Mouse (Mus musculus): ENCODE data around the gene Efna3. TPM values are rescaled to one million over a fixed set of nuclear protein-coding genes. Genes with fewer than 3 reads are reported as not detected.

The Efna3 gene
- polyA plus RNA-seq (2016; fragmentation: Nextera tagmentation; extraction: Ambion mirVana) = 3.9 and 7.0 TPM in 2 replicates

GRCm38 (mm10) chr3:89322514-89323165 lies at the start of gene Efna3:
Gene Efna3 (minus strand): TSS chr3:89322965.
- no peaks in the 10 kb centered on the region for H3K36me3 ChIP-seq
- no peaks in the 10 kb centered on the region for H3K9me3 ChIP-seq (replicated peaks)
- H3K4me3 ChIP-seq = peak within 1 kb of the TSS; percentile 66
- H3K27ac ChIP-seq (replicated peaks) = peak within 1 kb of the TSS; percentile 81
- 1% methylated on average over 50 of the region's 53 CpGs for WGBS
- DNase-seq (ENCODE audit: low spot score) = peak; percentile 79
- H3K27me3 ChIP-seq (ENCODE audit: low read depth, poor library complexity, severe bottlenecking) = peaks cover 99% of the 10 kb centered on the region
- peaks cover 59% of the 10 kb centered on the region for H3K4me1 ChIP-seq

- H3K9me3 ChIP-seq (replicated peaks) = no peaks in the 10 kb centered on the region
- H3K4me1 ChIP-seq = peaks cover 19% of the 10 kb centered on the region
- H3K4me3 ChIP-seq = no peak overlapping the region
- H3K36me3 ChIP-seq = no peaks in the 10 kb centered on the region
- no peak for DNase-seq (ENCODE audit: low spot score)
- 73% methylated on average over 11 of the region's 11 CpGs for WGBS
- peaks cover 10% of the 10 kb centered on the region; the same call in 1 of the 2 replicates for H3K27me3 ChIP-seq (ENCODE audit: low read depth, poor library complexity, severe bottlenecking)
- 0 out of 2 replicates have a peak overlapping the region, but pooled peaks have one; percentile 6 for H3K27ac ChIP-seq (replicated peaks)
Measured at GRCm38 (mm10) chr3:89367338-89367737, 44.6 kb upstream of the Efna3 start.

GRCm38 (mm10) chr3:89365486-89366414 lies 43.0 kb upstream of the Efna3 start:
- H3K36me3 ChIP-seq = no peaks in the 10 kb centered on the region
- 0 out of 2 replicates have a peak overlapping the region, but pooled peaks have one; percentile 14 for H3K27ac ChIP-seq (replicated peaks)
- 75% methylated on average over 20 of the region's 20 CpGs for WGBS
- H3K9me3 ChIP-seq (replicated peaks) = no peaks in the 10 kb centered on the region
- peaks cover 10% of the 10 kb centered on the region; the same call in 1 of the 2 replicates for H3K27me3 ChIP-seq (ENCODE audit: low read depth, poor library complexity, severe bottlenecking)
- no peak for DNase-seq (ENCODE audit: low spot score)
- peaks cover 19% of the 10 kb centered on the region for H3K4me1 ChIP-seq
- H3K4me3 ChIP-seq = no peak overlapping the region

GRCm38 (mm10) chr3:89365153-89365485 lies 42.4 kb upstream of the Efna3 start, which contains the start of gene Dcst1:
Gene Dcst1 (minus strand): TSS chr3:89365253.
- 81% methylated on average over 11 of the region's 11 CpGs for WGBS
- no peaks in the 10 kb centered on the region for H3K9me3 ChIP-seq (replicated peaks)
- peaks cover 10% of the 10 kb centered on the region; the same call in 1 of the 2 replicates for H3K27me3 ChIP-seq (ENCODE audit: low read depth, poor library complexity, severe bottlenecking)
- DNase-seq (ENCODE audit: low spot score) = no peak
- H3K36me3 ChIP-seq = no peaks in the 10 kb centered on the region
- no peak within 1 kb of the TSS for H3K4me3 ChIP-seq
- H3K4me1 ChIP-seq = peaks cover 19% of the 10 kb centered on the region
- peak within 1 kb of the TSS; percentile 38; the same call in 1 of the 2 replicates for H3K27ac ChIP-seq (replicated peaks)

- WGBS = 60% methylated on average over 8 of the region's 8 CpGs
- Histone ChIP-seq H3K36me3 (no peaks in the 10 kb centered on the region), H3K4me3 (no peak overlapping the region), H3K27ac (replicated peaks) (peak overlapping the region; percentile 38; the same call in 1 of the 2 replicates), H3K9me3 (replicated peaks) (no peaks in the 10 kb centered on the region), H3K4me1 (peaks cover 19% of the 10 kb centered on the region), H3K27me3 (ENCODE audit: low read depth, poor library complexity, severe bottlenecking) (peaks cover 10% of the 10 kb centered on the region; the same call in 1 of the 2 replicates)
- DNase-seq (ENCODE audit: low spot score) = no peak
Measured at GRCm38 (mm10) chr3:89364631-89365030, 41.9 kb upstream of the Efna3 start.

GRCm38 (mm10) chr3:89361675-89362074 lies 38.9 kb upstream of the Efna3 start, which contains the start of gene Dcst2:
Gene Dcst2 (plus strand): TSS chr3:89361975.
- Histone ChIP-seq H3K9me3 (replicated peaks) (no peaks in the 10 kb centered on the region), H3K27me3 (ENCODE audit: low read depth, poor library complexity, severe bottlenecking) (peaks cover 5% of the 10 kb centered on the region; the same call in 1 of the 2 replicates), H3K4me3 (no peak within 1 kb of the TSS), H3K27ac (replicated peaks) (no peak within 1 kb of the TSS), H3K36me3 (no peaks in the 10 kb centered on the region), H3K4me1 (peaks cover 14% of the 10 kb centered on the region)
- 88% methylated on average over 7 of the region's 7 CpGs for WGBS
- no peak for DNase-seq (ENCODE audit: low spot score)

GRCm38 (mm10) chr3:89360237-89360636 lies 37.5 kb upstream of the Efna3 start:
- 82% methylated on average over 3 of the region's 3 CpGs for WGBS
- DNase-seq (ENCODE audit: low spot score) = no peak
- H3K36me3 ChIP-seq = no peaks in the 10 kb centered on the region
- H3K9me3 ChIP-seq (replicated peaks) = no peaks in the 10 kb centered on the region
- H3K4me1 ChIP-seq = peaks cover 9% of the 10 kb centered on the region
- no peak overlapping the region for H3K4me3 ChIP-seq
- peaks cover 16% of the 10 kb centered on the region for H3K27me3 ChIP-seq (ENCODE audit: low read depth, poor library complexity, severe bottlenecking)
- H3K27ac ChIP-seq (replicated peaks) = no peak overlapping the region

GRCm38 (mm10) chr3:89359630-89360029 lies 36.9 kb upstream of the Efna3 start:
- no peak overlapping the region for H3K27ac ChIP-seq (replicated peaks)
- no peak for DNase-seq (ENCODE audit: low spot score)
- 81% methylated on average over 6 of the region's 6 CpGs for whole genome bisulfite sequencing

GRCm38 (mm10) chr3:89356029-89356428 lies 33.3 kb upstream of the Efna3 start:
- WGBS = 74% methylated on average over 9 of the region's 9 CpGs
- Histone ChIP-seq H3K27me3 (ENCODE audit: low read depth, poor library complexity, severe bottlenecking) (peaks cover 35% of the 10 kb centered on the region), H3K27ac (replicated peaks) (no peak overlapping the region), H3K4me3 (no peak overlapping the region), H3K9me3 (replicated peaks) (no peaks in the 10 kb centered on the region), H3K36me3 (no peaks in the 10 kb centered on the region), H3K4me1 (peaks cover 15% of the 10 kb centered on the region)
- DNase-seq (ENCODE audit: low spot score) = no peak

More at GRCm38 (mm10) chr3:89359630-89360029, 36.9 kb upstream of the Efna3 start:
- H3K4me1 ChIP-seq = peaks cover 8% of the 10 kb centered on the region
- H3K36me3 ChIP-seq = no peaks in the 10 kb centered on the region
- H3K27me3 ChIP-seq (ENCODE audit: low read depth, poor library complexity, severe bottlenecking) = peaks cover 14% of the 10 kb centered on the region
- H3K9me3 ChIP-seq (replicated peaks) = no peaks in the 10 kb centered on the region
- H3K4me3 ChIP-seq = no peak overlapping the region

GRCm38 (mm10) chr3:89355512-89355902 lies 32.7 kb upstream of the Efna3 start:
- H3K4me1 ChIP-seq = peaks cover 18% of the 10 kb centered on the region

GRCm38 (mm10) chr3:89354816-89355511 lies 32.2 kb upstream of the Efna3 start:
- DNase-seq (ENCODE audit: low spot score) = peak; percentile 78
- Histone ChIP-seq H3K27ac (replicated peaks) (peak overlapping the region; percentile 49), H3K36me3 (no peaks in the 10 kb centered on the region), H3K4me1 (peaks cover 23% of the 10 kb centered on the region), H3K4me3 (no peak overlapping the region), H3K27me3 (ENCODE audit: low read depth, poor library complexity, severe bottlenecking) (peaks cover 45% of the 10 kb centered on the region), H3K9me3 (replicated peaks) (no peaks in the 10 kb centered on the region)
- 20% methylated on average over 5 of the region's 5 CpGs for WGBS

More at GRCm38 (mm10) chr3:89355512-89355902, 32.7 kb upstream of the Efna3 start:
- Histone ChIP-seq H3K4me3 (no peak overlapping the region), H3K27ac (replicated peaks) (peak overlapping the region; percentile 49; the same call in 1 of the 2 replicates), H3K27me3 (ENCODE audit: low read depth, poor library complexity, severe bottlenecking) (peaks cover 40% of the 10 kb centered on the region), H3K36me3 (no peaks in the 10 kb centered on the region), H3K9me3 (replicated peaks) (no peaks in the 10 kb centered on the region)
- 88% methylated on average over 6 of the region's 6 CpGs for WGBS
- no peak for DNase-seq (ENCODE audit: low spot score)

- WGBS = 71% methylated on average over 5 of the region's 5 CpGs
- peaks cover 71% of the 10 kb centered on the region for H3K27me3 ChIP-seq (ENCODE audit: low read depth, poor library complexity, severe bottlenecking)
- H3K36me3 ChIP-seq = 0 out of 2 replicates have a peak, but pooled peaks cover 6% of the 10 kb centered on the region
- no peaks in the 10 kb centered on the region for H3K9me3 ChIP-seq (replicated peaks)
- no peak overlapping the region for H3K27ac ChIP-seq (replicated peaks)
- no peak for DNase-seq (ENCODE audit: low spot score)
- H3K4me3 ChIP-seq = no peak overlapping the region
- H3K4me1 ChIP-seq = peaks cover 43% of the 10 kb centered on the region
Measured at GRCm38 (mm10) chr3:89351271-89351670, 28.5 kb upstream of the Efna3 start.
